8 mouse cellular contexts compared by ENCODE assay signal in the genomic region with DNA sequence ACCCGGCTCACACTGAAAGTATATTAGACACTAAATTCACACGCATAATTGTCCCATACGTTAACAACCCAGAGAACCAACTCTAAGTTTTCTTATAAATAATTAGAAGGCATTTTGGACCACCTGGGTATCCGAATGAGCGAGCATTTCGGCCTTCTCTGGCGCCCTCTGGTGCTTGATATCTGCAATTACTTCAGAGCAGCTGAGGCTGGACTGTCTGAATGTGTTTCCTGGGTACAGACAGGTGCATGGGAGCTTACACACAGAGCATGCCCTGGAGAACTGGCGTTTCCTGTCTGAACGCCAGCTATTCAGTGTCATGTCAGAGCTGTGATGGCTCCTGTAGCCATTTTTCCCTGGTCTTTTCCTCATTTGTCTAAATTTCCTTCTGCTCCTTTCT. TPM values are rescaled to one million over a fixed set of nuclear protein-coding genes. Genes with fewer than 3 reads are reported as not detected.
A peak's percentile ranks its signal among the peaks of the same experiment; 100 is the strongest.
DNase-seq lines count a peak whose midpoint lies in the region; ATAC-seq and TF ChIP-seq lines count a peak whose summit lies in the region.

No protein-coding gene starts in this region.

- TF ChIP-seq CTCF in intestine, postnatal 0 days (IDR thresholded peaks at IDR 0.05; ENCODE audit: low read depth) = peak; percentile 85
- TF ChIP-seq CTCF in spleen, adult 2 months (IDR thresholded peaks at IDR 0.05; ENCODE audit: extremely low read depth, insufficient read depth, insufficient read length, insufficient replicate concordance) = peak; percentile 64; the same call in 1 of the 2 replicates

- H3K4me3 ChIP-seq in intestine, postnatal 0 days (ENCODE audit: low read depth, low read length) = no peak overlapping the region
- no peak overlapping the region for H3K4me3 ChIP-seq in spleen, adult 2 months (ENCODE audit: extremely low read depth, insufficient read depth, insufficient read length)

- 0 out of 2 replicates have a peak, but pooled peaks have one; percentile 16 for ATAC-seq in intestine, postnatal 0 days

- H3K4me1 ChIP-seq in intestine, postnatal 0 days (replicated peaks; ENCODE audit: control insufficient read depth, insufficient read depth, low read length) = 0 out of 2 replicates have a peak, but pooled peaks cover 4% of the 10 kb centered on the region
- H3K4me1 ChIP-seq in spleen, adult 2 months (ENCODE audit: control insufficient read depth, insufficient read depth, insufficient read length) = peaks cover 3% of the 10 kb centered on the region; the same call in 1 of the 2 replicates

- 3% methylated on average over 9 of the region's 9 CpGs for WGBS in intestine, postnatal 0 days
- WGBS in spleen, adult 2 months = 3% methylated on average over 9 of the region's 9 CpGs

- H3K4me2 ChIP-seq in intestine, postnatal 0 days (replicated peaks; ENCODE audit: low read depth) = no peak overlapping the region; the same call in 1 of the 2 replicates

- TF ChIP-seq POLR2A in spleen, adult 2 months (IDR thresholded peaks at IDR 0.05; ENCODE audit: low read depth, low read length) = no peak

- no peak overlapping the region for H3K27ac ChIP-seq in intestine, postnatal 0 days (ENCODE audit: low read depth, low read length)
- no peak overlapping the region for H3K27ac ChIP-seq in spleen, adult 2 months (ENCODE audit: insufficient read depth, low read length)

- 0 out of 2 replicates have a peak, but pooled peaks cover 6% of the 10 kb centered on the region for H3K27me3 ChIP-seq in intestine, postnatal 0 days (replicated peaks; ENCODE audit: control insufficient read depth, insufficient read depth, low read length)
- no peaks in the 10 kb centered on the region; the same call in 1 of the 2 replicates for H3K27me3 ChIP-seq in spleen, adult 2 months (ENCODE audit: control insufficient read depth, insufficient read depth, low read length)

- H3K9me3 ChIP-seq in intestine, postnatal 0 days (ENCODE audit: control insufficient read depth) = no peaks in the 10 kb centered on the region

- peak; percentile 45 for DNase-seq in gastrocnemius, adult 18-20 months (ENCODE audit: low spot score)
- no peak for DNase-seq in gastrocnemius, adult 8-10 months (ENCODE audit: low spot score in 2 of 2)
- DNase-seq in 3T3-L1 (ENCODE audit: low read depth, low spot score) (peak; percentile 68), adipocyte (ENCODE audit: low spot score) (peak; percentile 58)
- peak; percentile 37 for DNase-seq in embryo, embryonic 11.5 days (ENCODE audit: low read depth, low spot score)
- peak; percentile 75 for DNase-seq in lung, postnatal 14 days
- DNase-seq in spleen, adult 2 months (ENCODE audit: low read depth in 1 of 2, low spot score in 2 of 2) = peak in 1 of 2 experiments; percentile 62

- no peaks in the 10 kb centered on the region for H3K36me3 ChIP-seq in intestine, postnatal 0 days (ENCODE audit: control insufficient read depth, insufficient read depth)
- no peaks in the 10 kb centered on the region for H3K36me3 ChIP-seq in spleen, adult 2 months (ENCODE audit: control insufficient read depth, insufficient read depth, low read length)

- no peak overlapping the region for H3K9ac ChIP-seq in intestine, postnatal 0 days (ENCODE audit: low read depth, low read length)

RNA-seq across cellular contexts. Expression of a gene that starts 4.1 kb away (rescaled TPM):
- total RNA-seq in gastrocnemius, adult 18-20 months (2021) = 1 to 10 TPM; 6.8 to 8.7 TPM
- 1 to 10 TPM; 5.3 to 8.2 (median 7.0) TPM for total RNA-seq in gastrocnemius, adult 8-10 months (2022)
- 47.5 and 49.0 TPM in 2 replicates for polyA plus RNA-seq in intestine, postnatal 0 days (2015; fragmentation: Nextera tagmentation; extraction: Ambion mirVana)
- 5.2 and 6.4 TPM in 2 replicates for polyA plus RNA-seq in spleen, adult 2 months (2012; rRNA removed)

RNA-seq across cellular contexts. Expression of a gene that starts 23.4 kb away (rescaled TPM):
- 10 to 100 TPM; 11.2 to 13.2 TPM for total RNA-seq in gastrocnemius, adult 18-20 months (2021)
- total RNA-seq in gastrocnemius, adult 8-10 months (2022) = 10 to 100 TPM; 12.5 to 17.5 (median 15.2) TPM
- 15.7 and 16.9 TPM in 2 replicates for polyA plus RNA-seq in intestine, postnatal 0 days (2015; fragmentation: Nextera tagmentation; extraction: Ambion mirVana)
- polyA plus RNA-seq in spleen, adult 2 months (2012; rRNA removed) = 17.1 and 44.4 TPM in 2 replicates

Comparison
In these comparisons a context has a peak if more than half of its experiments do, and no peak if none do; other contexts are left out.
1. DNase-seq: peak in gastrocnemius, adult 18-20 months (single experiment), 3T3-L1 (single experiment), adipocyte (single experiment), embryo, embryonic 11.5 days (single experiment) and lung, postnatal 14 days (single experiment); none in gastrocnemius, adult 8-10 months (0 of 2).